Mouse (Mus musculus): ENCODE results near the gene Hecw2.

Gene Hecw2

DNA sequence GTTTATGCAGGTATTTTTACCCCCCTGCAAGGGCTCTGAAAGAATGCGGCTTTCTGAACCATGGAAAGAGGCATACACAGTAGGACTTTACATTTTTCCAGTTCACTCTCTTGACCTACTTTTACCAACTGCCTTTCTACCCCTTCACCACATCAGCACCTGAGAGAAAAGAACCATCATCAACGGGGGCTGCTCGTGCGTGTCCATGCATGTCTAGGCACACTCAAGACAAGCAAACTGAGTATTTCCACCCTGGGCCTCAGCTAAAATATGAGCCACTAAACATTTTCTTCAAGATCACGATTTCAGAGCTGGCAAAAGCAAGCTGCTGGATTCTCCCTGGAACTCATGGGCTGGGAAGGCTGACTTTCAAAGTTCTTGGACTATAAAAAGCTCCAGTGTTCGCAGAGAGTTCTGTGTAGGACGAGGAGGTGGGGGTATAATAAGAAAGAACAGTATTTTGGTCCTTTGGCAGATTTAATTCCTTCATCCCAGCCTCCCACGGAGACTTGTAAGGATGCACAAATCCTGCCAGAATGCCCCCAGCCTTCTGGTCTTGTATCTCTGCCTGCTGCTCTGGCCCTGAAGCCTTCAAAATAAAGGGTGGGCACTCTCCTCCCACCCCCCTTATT, 76.5 kb downstream of the Hecw2 start:
- DNase-seq (ENCODE audit: low spot score): no peak

DNA sequence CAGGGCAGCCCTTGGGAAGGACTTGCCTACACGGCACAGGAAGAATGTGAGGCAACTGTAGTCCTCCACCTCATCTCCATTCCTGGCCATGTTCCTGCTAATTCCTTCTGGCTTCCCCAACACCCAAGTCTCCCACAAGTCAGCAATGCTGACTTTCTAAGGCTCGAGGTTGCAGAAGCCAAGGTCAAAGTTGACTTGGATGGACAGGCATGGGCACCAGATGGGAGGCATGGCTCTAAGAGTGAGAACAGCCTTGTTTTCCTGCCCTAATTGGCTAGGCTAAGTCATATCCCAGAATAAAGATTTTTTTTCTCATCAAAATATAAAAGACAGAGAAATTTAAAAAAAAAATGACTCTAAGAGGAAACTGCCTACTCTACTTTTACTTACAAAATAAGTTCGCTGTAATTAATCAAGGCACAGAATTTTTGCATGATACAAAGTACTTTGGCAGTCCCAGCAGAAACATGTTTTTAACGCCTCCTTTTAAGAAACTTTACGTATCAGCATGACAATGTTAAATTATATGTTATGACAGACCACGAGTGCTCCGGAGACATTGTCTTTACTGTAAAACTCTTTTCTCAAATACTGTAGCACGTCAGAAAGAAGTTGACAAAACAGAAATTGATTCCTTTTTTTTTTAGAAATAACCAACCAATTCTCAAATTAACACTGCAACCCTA, 83.9 kb downstream of the Hecw2 start:
- no peak for DNase-seq (ENCODE audit: low spot score)

DNA sequence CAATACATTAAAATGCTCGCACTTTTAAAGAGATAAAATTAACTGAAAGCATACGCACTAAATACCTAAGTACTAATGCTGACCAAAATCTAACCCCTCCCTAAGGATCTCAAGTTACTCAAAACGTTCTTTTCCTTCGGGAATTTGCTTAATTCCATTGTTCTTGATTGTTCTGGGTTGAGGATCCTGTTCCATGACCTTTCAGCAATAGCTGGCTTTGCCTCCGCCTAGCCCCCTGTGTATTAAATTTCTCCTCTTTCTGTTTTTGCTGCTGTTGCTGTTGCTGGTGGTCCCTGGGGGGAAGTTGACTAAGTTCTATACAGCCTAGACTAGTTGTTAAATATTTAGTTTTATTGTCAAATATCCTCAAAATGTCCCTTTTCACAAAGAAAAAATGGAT, 85.7 kb downstream of the Hecw2 start:
- DNase-seq (ENCODE audit: low spot score): no peak

DNA sequence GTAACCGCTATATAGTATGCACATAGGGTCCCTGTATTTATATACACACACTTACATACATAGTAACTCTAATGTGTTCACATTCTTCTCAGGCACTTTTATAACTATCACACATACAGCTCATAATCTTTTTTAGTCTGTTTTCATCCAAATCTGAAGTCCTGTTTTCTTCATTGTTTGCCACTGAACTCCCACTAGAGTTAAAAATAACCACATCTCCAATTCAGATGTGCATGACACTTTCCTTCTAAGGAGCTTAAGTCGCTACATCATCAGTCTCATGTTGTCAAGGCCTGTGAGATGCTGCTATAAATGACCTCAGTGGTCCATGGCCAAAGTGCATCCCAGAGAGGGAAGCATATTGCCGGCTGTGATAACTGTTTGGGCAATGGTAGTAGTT, 88.2 kb downstream of the Hecw2 start:
- DNase-seq (ENCODE audit: low spot score): no peak

DNA sequence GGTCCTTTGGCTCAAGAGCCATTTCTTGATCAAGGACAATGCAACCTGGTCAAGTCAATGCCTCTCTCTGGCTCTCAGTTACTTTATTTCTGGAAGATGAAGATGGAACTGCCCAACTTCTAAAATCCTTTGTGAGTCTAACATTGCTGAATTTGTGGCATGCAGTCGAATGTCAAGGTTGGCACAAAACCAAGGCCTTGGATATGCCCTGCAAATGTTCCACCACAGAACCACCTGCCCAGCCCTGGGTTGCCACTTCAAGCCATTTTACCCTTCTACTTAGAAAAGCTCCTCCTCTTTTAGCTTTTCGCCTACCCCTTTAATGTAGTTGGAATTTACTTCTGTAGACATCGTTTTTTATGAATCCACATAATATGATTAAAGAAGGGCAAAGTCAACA, 115.3 kb downstream of the Hecw2 start:
- no peak for DNase-seq (ENCODE audit: low spot score)

DNA sequence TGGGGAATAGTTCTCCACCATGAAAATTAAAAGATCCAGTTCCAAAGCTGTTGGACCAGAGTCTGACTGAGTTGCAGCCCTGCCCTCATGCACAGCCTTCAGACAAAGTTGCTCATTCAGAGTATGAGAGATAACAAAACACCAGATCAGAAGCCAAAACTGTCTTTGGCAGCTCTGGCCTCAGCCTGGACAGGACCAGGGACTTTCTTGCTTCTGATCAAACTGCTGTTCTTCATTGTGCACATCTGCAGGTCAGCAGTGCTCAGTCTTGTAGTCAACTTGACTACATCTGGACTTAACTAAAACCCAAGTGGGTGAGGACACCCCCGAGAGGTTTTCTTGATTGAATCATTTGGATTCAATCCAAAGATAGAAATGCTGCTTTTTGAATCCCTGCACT, 120.5 kb downstream of the Hecw2 start:
- DNase-seq (ENCODE audit: low spot score): no peak

DNA sequence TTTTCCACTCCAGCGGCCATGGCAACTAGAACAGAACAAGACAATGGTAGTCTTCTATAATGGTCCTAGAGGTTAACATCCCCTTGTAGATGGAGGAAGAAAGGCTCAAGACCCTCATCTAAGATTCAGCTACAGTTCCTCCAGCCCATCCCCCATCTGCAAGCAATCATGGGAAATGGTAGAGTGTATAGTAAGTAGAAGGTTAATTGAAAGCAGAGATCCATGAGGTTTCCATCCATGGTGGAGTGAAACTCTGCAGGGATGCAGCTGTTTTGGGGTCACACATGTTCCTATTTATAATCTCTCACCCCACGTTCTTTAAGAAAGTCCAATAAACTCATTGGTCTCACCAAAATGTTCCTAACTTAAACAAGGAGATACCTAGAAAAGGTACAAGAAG, 124.8 kb downstream of the Hecw2 start:
- DNase-seq (ENCODE audit: low spot score): no peak

DNA sequence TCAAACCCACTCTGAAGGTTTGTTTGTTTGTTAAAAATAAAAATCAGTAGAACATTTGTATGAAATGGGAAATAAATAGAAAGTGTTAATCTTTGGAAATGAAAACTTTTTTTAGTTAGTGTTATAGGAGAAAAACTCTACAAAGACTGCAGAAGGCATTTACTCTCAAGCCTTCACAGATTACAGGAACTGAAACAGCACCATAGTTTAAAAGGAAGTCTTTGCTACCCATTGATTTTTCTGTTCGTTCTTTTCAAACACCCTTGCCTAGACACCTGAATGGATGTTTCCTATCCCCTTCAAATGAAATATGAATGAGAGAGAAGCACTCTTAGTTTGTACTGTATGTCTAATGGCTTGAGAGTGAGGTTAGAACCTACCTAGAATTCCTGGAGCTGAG, 126.7 kb downstream of the Hecw2 start:
- no peak for DNase-seq (ENCODE audit: low spot score)

DNA sequence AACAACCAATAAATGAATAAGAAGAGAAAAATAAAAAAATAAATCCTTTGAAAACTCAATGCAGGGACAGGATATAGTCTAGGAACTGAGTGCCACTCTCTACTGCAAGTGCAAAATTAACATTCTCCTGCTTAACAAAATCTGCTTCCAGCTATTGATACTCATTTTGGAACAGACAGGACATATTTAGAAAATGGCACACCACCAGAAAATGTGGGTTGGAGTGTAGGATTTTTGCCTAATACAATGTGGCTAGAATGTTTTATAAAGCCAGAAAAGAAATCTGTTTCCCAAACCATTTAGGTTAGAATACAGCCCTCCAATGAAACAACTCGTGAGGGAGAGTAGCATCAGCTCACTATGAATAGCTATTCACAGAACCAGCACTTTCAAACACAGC, 129.5 kb downstream of the Hecw2 start:
- DNase-seq (ENCODE audit: low spot score): no peak

DNA sequence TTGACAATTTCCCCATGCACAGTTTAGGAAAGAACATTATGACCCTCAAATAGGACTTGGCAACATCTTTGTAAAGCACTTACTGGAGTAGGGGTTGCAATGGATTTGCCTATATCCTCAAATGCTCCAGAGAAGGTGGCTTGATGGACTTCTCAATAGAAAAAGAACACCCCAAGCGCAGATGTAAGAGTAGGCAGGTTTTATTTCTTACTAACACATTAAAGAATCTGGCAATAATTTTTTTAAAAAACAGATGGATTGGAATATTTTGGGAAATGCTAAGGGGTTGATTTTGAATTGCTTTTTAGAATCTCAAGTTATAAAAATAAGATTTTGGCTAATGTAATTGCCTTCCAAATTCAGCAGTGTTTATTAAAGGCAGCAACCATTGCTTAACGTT, 133.9 kb downstream of the Hecw2 start:
- no peak for DNase-seq (ENCODE audit: low spot score)

DNA sequence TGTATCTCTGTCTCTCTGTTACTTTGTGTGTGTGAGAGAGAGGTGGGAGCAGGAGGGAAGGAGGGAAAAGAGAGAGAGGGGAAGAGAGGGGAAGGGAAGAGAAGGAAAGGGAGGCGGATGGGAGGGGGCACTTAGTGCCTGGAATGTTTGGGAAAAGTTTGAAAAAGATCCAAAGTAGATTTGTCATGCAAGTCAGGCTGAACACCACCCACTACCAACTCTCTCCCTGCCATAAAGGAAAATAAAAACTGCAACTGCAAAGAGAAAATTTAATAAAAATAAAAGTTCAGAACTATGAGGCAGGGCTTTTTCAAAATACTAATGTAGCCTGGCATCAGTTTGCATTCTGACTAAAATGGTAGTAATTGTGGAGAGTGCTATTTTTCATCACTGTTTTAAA, 135.2 kb downstream of the Hecw2 start:
- DNase-seq (ENCODE audit: low spot score): no peak

DNA sequence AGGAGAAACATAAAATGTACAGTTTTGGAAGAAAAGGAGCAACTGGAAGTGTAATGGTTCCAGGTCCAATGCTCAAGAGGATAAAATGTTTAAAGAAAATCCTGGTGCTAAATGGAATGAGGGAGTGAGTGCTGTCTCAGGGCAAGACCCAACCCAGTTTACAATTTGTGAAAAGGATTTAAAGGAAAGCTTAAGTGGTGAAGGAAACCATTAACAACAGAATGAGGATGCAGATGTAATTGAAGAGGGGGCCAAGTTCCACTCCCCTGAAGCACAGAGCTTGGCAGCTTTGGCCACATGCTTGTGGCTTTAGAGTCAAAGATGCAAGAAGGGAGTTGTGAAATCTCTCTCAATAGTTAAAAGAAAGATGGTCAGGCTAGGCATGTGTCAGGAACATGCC, 142.2 kb downstream of the Hecw2 start:
- DNase-seq (ENCODE audit: low spot score): no peak

DNA sequence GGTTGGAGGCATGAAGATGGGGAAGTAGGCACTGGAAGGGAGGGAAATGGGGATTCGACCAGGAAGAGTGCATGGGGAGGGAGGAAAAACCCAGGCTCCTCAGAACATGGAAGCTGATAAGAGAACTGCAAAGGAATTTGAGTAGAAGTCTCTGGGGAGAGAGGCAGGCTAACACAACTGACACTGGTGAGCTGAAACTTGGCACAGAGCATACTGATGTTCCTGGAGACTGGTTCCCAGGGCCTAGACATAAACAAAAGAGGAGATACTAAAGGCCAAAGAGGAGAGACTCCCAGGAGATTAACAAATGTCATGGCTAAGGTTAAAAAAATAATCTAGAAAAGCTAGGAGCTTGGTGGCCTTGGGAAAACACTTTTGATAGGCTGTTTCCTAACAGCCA, 148.0 kb downstream of the Hecw2 start:
- DNase-seq (ENCODE audit: low spot score): no peak

DNA sequence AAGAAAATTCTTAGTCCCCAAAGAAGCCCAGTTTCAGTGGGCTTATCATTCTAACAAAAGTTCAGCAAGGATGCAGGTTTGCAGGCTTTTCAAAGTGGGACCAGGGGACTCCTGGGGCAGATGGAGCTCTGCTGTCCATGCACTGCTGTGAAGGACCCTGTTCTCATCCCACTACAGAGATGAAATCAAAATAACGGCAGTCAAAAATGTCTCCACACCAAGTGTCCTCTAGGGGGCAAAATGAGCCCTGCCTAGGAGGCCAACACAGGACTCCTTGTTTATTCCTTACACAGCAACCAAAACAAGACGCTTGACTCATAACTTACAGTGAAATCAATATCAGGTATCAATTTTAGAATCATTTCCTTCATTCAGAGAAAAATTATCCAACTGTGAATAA, 155.9 kb downstream of the Hecw2 start:
- no peak for DNase-seq (ENCODE audit: low spot score)

DNA sequence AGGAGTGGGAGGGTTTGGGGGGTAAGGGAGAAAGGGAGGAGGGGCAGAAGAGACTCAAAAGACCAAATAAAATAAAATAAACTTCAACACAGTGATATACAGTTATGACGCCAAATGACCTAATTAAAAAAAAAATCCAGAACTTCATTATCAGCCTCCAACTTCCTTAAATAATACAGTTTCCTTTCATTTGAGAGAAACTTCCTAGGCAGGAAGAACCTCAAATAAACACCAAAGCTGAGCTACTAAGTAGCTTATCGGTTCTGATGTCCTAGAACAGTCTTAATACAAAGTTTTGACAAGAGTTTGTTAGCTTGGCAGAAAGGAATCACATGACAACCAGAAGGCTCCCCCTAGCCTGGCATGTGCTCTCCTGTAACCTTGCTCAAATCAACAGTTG, 177.3 kb downstream of the Hecw2 start:
- no peak for DNase-seq (ENCODE audit: low spot score)

DNA sequence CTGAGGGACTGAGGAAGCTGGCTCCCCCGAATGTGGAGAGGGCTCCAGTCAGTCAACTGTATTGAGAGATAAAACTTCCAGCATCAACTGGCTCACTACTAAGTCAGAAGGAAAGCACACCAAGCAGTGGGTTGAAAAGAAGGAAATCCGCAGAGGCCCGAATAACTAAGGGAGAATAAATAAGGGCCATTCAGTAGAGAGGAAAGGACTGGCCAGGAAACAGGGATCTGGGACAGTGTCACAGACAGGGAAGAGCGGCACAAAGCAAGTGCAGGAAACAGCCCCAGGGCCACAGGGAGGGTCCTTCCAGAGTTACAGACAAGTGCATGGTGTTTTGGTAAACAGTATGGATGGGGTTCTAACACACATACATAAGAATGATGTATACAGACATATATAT, 179.2 kb downstream of the Hecw2 start:
- no peak for DNase-seq (ENCODE audit: low spot score)

DNA sequence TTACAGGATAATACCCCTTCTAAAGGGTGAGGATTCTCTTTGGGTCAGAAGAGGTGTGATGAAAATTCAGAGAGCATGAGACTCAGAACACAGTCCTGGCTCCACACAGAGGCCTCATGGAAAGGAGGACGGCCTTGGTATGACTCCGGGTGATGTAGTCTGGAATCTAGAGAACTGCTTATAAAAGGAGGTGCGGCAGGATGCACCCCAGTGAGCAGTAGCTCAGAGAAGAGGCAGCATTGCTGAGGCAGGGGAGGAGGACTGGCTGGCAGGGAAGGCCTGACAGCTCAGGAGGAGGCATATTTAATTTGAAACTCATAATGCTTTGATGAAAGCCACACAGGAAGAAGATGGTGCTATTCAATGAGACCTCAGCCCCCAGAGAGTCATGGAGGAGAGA, 182.6 kb downstream of the Hecw2 start:
- no peak for DNase-seq (ENCODE audit: low spot score)

DNA sequence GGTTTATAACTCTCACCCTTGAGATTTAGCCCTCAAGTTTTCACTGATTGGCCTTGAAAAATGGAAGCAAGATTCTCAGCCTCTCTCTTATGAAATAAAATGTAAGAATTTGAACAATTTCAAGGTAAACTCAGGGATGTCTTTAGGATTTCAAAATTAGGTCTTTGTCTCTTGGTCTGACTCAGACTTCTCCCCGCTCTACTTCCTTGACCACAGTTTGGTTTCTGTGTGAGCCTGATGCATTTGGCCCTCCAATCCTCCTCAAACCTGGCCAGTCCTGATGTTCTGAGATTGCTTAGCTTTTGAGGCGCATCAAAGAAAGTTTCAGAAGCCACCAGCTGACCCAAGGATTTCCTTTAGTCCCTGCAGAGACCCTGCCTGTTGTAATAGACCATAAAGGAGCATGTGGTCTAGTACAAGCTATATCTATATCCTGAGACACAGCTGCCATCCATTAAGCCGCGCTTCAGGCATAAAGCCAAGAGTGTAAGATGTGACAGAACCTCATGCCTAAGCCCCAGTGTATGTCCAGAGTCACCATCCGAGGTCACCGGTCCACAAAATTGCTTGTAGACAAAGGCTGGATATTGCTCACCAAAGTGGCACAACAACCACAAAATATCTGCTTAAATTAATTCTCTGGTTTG, 185.4 kb downstream of the Hecw2 start:
- DNase-seq (ENCODE audit: low spot score): no peak

DNA sequence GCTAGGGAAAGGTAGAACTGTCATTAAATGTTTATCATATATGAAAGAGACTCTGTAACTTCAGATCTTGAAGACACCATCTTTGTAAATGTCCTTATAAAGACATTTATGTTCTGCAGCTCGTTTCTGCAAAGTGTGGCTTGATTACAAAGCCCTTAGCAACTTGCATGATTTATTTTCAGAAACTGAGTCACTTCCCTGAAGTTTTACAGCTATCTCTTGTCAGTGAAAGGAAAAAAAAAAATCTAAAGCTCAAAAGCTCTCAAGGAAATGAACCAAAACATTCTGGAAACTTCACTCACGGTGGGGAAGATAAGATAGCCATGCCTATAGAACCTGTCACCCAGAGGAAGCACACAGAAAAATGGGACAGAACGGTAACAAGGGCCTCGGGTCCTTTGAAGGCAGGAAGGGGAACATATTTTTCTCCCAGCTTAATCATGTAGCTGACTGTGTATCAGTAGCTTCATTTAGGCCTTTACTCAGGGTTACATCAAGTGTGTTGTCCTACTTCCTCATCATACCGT, 189.0 kb downstream of the Hecw2 start:
- DNase-seq (ENCODE audit: low spot score): no peak

DNA sequence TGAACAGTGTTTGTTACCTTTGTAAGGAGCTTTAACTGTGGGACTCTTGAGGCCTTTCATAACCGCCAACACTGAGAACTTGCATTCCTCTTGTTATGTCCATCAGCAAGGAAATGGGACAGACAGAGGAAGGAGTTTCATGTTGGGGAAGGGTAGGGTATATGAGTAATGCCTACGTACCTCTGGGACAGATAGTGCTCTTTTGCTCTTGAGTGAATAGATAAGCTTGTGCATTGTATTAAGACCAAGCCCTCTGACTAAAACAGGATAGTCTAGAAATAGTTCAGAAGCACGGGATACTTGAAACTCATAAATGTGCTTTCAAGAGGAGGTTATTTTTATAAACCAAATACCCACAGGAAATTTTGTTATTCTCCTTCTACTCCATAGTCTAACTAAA, 191.7 kb downstream of the Hecw2 start:
- no peak for DNase-seq (ENCODE audit: low spot score)

DNA sequence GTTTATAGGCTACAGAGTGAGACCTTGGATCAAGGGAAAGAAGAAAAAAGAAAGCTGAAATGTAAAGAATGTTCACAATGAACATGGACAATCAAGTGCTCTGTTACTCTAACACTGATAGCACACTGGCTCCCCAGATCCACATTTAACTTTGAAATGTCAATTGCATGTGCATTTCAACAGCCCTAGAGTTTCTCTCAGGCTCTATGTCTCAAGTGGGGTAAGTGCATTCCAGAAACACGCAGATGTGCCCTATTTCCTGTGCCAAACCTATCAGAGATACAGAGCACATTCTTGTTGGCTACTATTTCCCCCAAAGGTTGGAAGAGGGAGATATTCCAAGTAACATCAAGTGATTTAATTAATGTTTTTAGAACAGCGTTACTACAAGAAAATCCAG, 192.9 kb downstream of the Hecw2 start:
- DNase-seq (ENCODE audit: low spot score): no peak

DNA sequence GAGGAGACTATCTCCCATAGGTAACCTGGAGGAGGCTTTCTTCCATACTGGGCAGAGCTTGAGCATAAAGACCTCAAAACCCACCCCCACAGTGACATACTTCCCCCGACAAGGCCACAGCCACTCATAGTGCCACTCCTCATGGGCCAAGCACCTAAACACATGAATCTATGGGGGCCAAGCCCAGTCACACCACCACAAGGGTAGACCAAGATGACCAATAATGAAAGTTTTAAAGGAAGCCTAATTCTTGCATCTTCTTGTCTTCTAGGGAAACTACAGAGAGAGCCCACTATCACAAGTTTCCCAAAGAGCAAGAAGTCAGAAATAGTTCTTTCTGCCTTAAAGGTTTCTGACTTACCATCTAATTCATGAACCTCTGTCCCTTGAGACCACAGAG, 197.7 kb downstream of the Hecw2 start:
- no peak for DNase-seq (ENCODE audit: low spot score)

DNA sequence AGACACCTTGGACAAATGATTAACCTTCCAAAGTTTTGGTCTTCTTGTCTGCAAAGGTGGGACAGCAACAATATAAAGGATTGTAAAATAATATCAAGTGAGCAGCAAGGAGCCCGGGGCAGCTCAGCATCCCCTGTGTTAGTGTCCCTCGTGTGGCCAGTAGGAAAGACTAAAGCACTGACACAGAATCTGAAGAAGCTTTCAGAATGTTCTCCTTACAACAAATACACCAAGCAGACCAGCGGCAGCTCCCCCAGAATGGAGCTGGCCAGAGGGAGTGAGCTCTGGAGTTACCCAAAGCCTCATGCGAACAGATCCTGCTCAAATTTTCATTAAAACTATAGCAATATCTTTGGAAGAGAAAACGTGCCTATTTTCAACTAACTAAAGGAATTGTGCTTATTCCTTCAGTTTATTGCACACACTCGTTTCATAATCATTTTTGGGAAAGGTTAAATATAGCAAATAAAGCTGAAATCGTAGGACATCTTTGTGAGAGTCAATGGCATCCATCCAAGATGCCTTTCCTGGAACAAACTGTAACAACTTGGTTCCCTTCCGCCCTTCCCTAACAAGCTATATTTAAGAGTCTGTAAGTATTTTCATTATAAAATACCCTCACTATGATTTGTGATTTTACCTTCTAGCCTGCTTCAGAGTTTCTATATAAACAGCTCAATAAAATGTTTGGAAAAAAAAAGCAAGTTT, 208.6 kb downstream of the Hecw2 start:
- no peak for DNase-seq (ENCODE audit: low spot score)
